Comparison of ENCODE assay signal across 7 mouse cellular contexts in genomic region chr6:28260425-28261191, GRCm38 (mm10).
DNase-seq lines count a peak whose midpoint lies in the region; ATAC-seq and TF ChIP-seq lines count a peak whose summit lies in the region.

No protein-coding gene starts in this region.

- H3K36me3 ChIP-seq in G1E (replicated peaks) = peaks cover 33% of the 10 kb centered on the region
- H3K36me3 ChIP-seq in embryonic facial prominence, embryonic 11.5 days (replicated peaks; ENCODE audit: control insufficient read depth, insufficient read depth, low read depth, low read length) = no peaks in the 10 kb centered on the region; the same call in 1 of the 2 replicates
- peaks cover 32% of the 10 kb centered on the region for H3K36me3 ChIP-seq in megakaryocyte, embryonic 14.5 days (replicated peaks; ENCODE audit: low read length)
- peaks cover 7% of the 10 kb centered on the region for H3K36me3 ChIP-seq in small intestine, adult 2 months (ENCODE audit: control insufficient read depth, insufficient read depth, low read length)

- intact Hi-C loops in heart, postnatal 14 days (cut with DNase I) = loop anchor here (5.0 kb wide), 4 partner anchors 147 to 217 kb away; partner anchors contain the start of genes Arf5 and Snd1

- no peaks in the 10 kb centered on the region for H3K9me3 ChIP-seq in G1E (replicated peaks)
- H3K9me3 ChIP-seq in embryonic facial prominence, embryonic 11.5 days (replicated peaks; ENCODE audit: control insufficient read depth, low read length) = no peaks in the 10 kb centered on the region
- no peaks in the 10 kb centered on the region for H3K9me3 ChIP-seq in megakaryocyte, embryonic 14.5 days

- no peaks in the 10 kb centered on the region for H3K27me3 ChIP-seq in G1E (ENCODE audit: insufficient read depth, low read length)
- H3K27me3 ChIP-seq in embryonic facial prominence, embryonic 11.5 days (ENCODE audit: control insufficient read depth, insufficient read depth, low read length) = no peaks in the 10 kb centered on the region
- H3K27me3 ChIP-seq in megakaryocyte, embryonic 14.5 days (replicated peaks) = no peaks in the 10 kb centered on the region
- no peaks in the 10 kb centered on the region for H3K27me3 ChIP-seq in small intestine, adult 2 months (ENCODE audit: control insufficient read depth, insufficient read depth, low read length)

- under 1% methylated on average over 64 of the region's 64 CpGs for WGBS in embryonic facial prominence, embryonic 11.5 days
- WGBS in small intestine, adult 2 months = 6% methylated on average over 59 of the region's 64 CpGs

- H3K27ac ChIP-seq in embryonic facial prominence, embryonic 11.5 days (replicated peaks; ENCODE audit: low read depth, low read length) = 0 out of 2 replicates have a peak overlapping the region, but pooled peaks have one; percentile 56
- no peak overlapping the region for H3K27ac ChIP-seq in small intestine, adult 2 months (ENCODE audit: insufficient read depth, low read depth, low read length)

- H3K9ac ChIP-seq in embryonic facial prominence, embryonic 11.5 days (replicated peaks; ENCODE audit: low read length) = peak overlapping the region; percentile 74

- ATAC-seq in G1E (ENCODE audit: extremely low read depth, insufficient number of reproducible peaks, low FRiP score, poor library complexity, severe bottlenecking) = no peak
- peak; percentile 56 for ATAC-seq in embryonic facial prominence, embryonic 11.5 days (replicated peaks; ENCODE audit: insufficient number of reproducible peaks, low FRiP score, low TSS enrichment, low read depth)

- peak overlapping the region; percentile 93 for H3K4me3 ChIP-seq in G1E (ENCODE audit: low read depth, low read length)
- peak overlapping the region; percentile 90 for H3K4me3 ChIP-seq in embryonic facial prominence, embryonic 11.5 days (ENCODE audit: low read depth, low read length)
- H3K4me3 ChIP-seq in megakaryocyte, embryonic 14.5 days (replicated peaks) = peak overlapping the region; percentile 93
- peak overlapping the region; percentile 84 for H3K4me3 ChIP-seq in small intestine, adult 2 months (ENCODE audit: low read depth, low read length)

- peak; percentile 14 for DNase-seq in G1E (ENCODE audit: low spot score)
- peak; percentile 72 for DNase-seq in adrenal gland, postnatal 14 days
- DNase-seq in embryonic facial prominence, embryonic 11.5 days (ENCODE audit: low spot score) = peak; percentile 36
- peak; percentile 43 to 44 for DNase-seq in heart, postnatal 14 days
- peak; percentile 17 to 23 for DNase-seq in layer of hippocampus, postnatal 36 days

- TF ChIP-seq CTCF in G1E (IDR thresholded peaks at IDR 0.05; ENCODE audit: low read depth, low read length) = no peak
- no peak for TF ChIP-seq CTCF in small intestine, adult 2 months (IDR thresholded peaks at IDR 0.05; ENCODE audit: extremely low read depth, insufficient read length, insufficient replicate concordance, low read depth, low read length)

- H3K4me2 ChIP-seq in embryonic facial prominence, embryonic 11.5 days (ENCODE audit: low read depth, low read length) = peak overlapping the region; percentile 94

- no peak for TF ChIP-seq POLR2A in small intestine, adult 2 months (IDR thresholded peaks at IDR 0.05; ENCODE audit: low read depth, low read length)

- peaks cover 38% of the 10 kb centered on the region for H3K4me1 ChIP-seq in G1E (ENCODE audit: insufficient read depth, low read depth, low read length)
- no peaks in the 10 kb centered on the region for H3K4me1 ChIP-seq in embryonic facial prominence, embryonic 11.5 days (ENCODE audit: control insufficient read depth, insufficient read depth, low read length)
- peaks cover 25% of the 10 kb centered on the region for H3K4me1 ChIP-seq in megakaryocyte, embryonic 14.5 days
- H3K4me1 ChIP-seq in small intestine, adult 2 months (ENCODE audit: control insufficient read depth, insufficient read depth, insufficient read length, low read length) = no peaks in the 10 kb centered on the region; the same call in 1 of the 2 replicates

Comparison
In these comparisons a context has a peak if more than half of its experiments do, and no peak if none do; other contexts are left out.
1. DNase-seq: peak in every context shown above with its lines; median percentile 72 in adrenal gland, postnatal 14 days; 44 in heart, postnatal 14 days; 36 in embryonic facial prominence, embryonic 11.5 days; 20 in layer of hippocampus, postnatal 36 days; 14 in G1E.